Mouse (Mus musculus): ENCODE data around the gene Olfr1366.

GRCm38 (mm10) chr13:21581659-21582058 is 39.1 kb upstream of the Olfr1366 start, which contains the start of gene Olfr1364:
- TF ChIP-seq CTCF (IDR thresholded peaks at IDR 0.05; ENCODE audit: low read depth) (no peak), EP300 (optimal IDR thresholded peaks at IDR 0.05) (no peak)
